In genomic region chr5:129778996-129779716, GRCm38 (mm10) we compare ENCODE assay signal across 8 mouse cellular contexts. TPM values are rescaled to one million over a fixed set of nuclear protein-coding genes. Genes with fewer than 3 reads are reported as not detected.
DNase-seq lines count a peak whose midpoint lies in the region; ATAC-seq and TF ChIP-seq lines count a peak whose summit lies in the region.

No protein-coding gene starts in this region.

- no peak overlapping the region for H3K27ac ChIP-seq in forebrain, embryonic 16.5 days (ENCODE audit: low read length)
- peak overlapping the region; percentile 81 for H3K27ac ChIP-seq in layer of hippocampus, adult 2 months

- peak overlapping the region; percentile 89 for H3K4me2 ChIP-seq in forebrain, embryonic 16.5 days (ENCODE audit: low read length)

- no peaks in the 10 kb centered on the region for H3K9me3 ChIP-seq in G1E (replicated peaks)
- no peaks in the 10 kb centered on the region for H3K9me3 ChIP-seq in forebrain, embryonic 16.5 days (ENCODE audit: control insufficient read depth, low read length)

- ATAC-seq in G1E (ENCODE audit: extremely low read depth, insufficient number of reproducible peaks, low FRiP score, poor library complexity, severe bottlenecking): peak; percentile 92
- peak; percentile 97 for ATAC-seq in forebrain, embryonic 16.5 days
- peak; percentile 33; the same call in 1 of the 2 replicates for ATAC-seq in neutrophil, adult 5-6 weeks (ENCODE audit: extremely low read depth, insufficient number of reproducible peaks, low FRiP score, poor library complexity, severe bottlenecking)

- peak overlapping the region; percentile 59 for H3K9ac ChIP-seq in forebrain, embryonic 16.5 days (replicated peaks; ENCODE audit: low read depth, low read length)

- WGBS in forebrain, embryonic 16.5 days: 1% methylated on average over 32 of the region's 32 CpGs
- 1% methylated on average over 32 of the region's 32 CpGs for WGBS in lung, adult 2 months

- no peak for TF ChIP-seq POLR2A in lung, adult 2 months (IDR thresholded peaks at IDR 0.05; ENCODE audit: borderline replicate concordance, extremely low read depth, low read depth, low read length)

- H3K4me1 ChIP-seq in G1E (ENCODE audit: insufficient read depth, low read depth, low read length): peaks cover 21% of the 10 kb centered on the region
- peaks cover 9% of the 10 kb centered on the region for H3K4me1 ChIP-seq in forebrain, embryonic 16.5 days (replicated peaks; ENCODE audit: control insufficient read depth, insufficient read depth, low read length)
- H3K4me1 ChIP-seq in lung, adult 2 months (ENCODE audit: control insufficient read depth, insufficient read depth, low read length): no peaks in the 10 kb centered on the region

- H3K36me3 ChIP-seq in G1E (replicated peaks): peaks cover 31% of the 10 kb centered on the region
- H3K36me3 ChIP-seq in forebrain, embryonic 16.5 days (ENCODE audit: control insufficient read depth, insufficient read depth): no peaks in the 10 kb centered on the region

- no peak for TF ChIP-seq CTCF in G1E (IDR thresholded peaks at IDR 0.05; ENCODE audit: low read depth, low read length)
- no peak for TF ChIP-seq CTCF in layer of hippocampus, adult 2 months (conservative IDR thresholded peaks at IDR 0.05)
- TF ChIP-seq CTCF in lung, adult 2 months (IDR thresholded peaks at IDR 0.05; ENCODE audit: insufficient read depth, low read length): no peak

- intact Hi-C loops in heart, postnatal 36 days (cut with DNase I): no loop called here

- peak; percentile 62 for DNase-seq in G1E (ENCODE audit: low spot score)
- DNase-seq in cerebellum, adult 18-20 months: peak; percentile 83
- DNase-seq in heart, postnatal 36 days: peak; percentile 80 to 81
- peak; percentile 82 to 85 for DNase-seq in layer of hippocampus, adult 2 months (ENCODE audit: low spot score in 2 of 2)
- peak; percentile 77 for DNase-seq in lung, adult 2 months
- peak; percentile 48 to 55 for DNase-seq in thymus, adult 18-20 months

- H3K4me3 ChIP-seq in G1E (ENCODE audit: low read depth, low read length): peak overlapping the region; percentile 81
- peak overlapping the region; percentile 53 for H3K4me3 ChIP-seq in forebrain, embryonic 16.5 days (replicated peaks; ENCODE audit: low read length)
- H3K4me3 ChIP-seq in layer of hippocampus, adult 2 months: peak overlapping the region; percentile 60
- peak overlapping the region; percentile 81 for H3K4me3 ChIP-seq in lung, adult 2 months (replicated peaks; ENCODE audit: extremely low read depth, low read depth, low read length)

- no peaks in the 10 kb centered on the region for H3K27me3 ChIP-seq in G1E (ENCODE audit: insufficient read depth, low read length)
- no peaks in the 10 kb centered on the region for H3K27me3 ChIP-seq in forebrain, embryonic 16.5 days (replicated peaks; ENCODE audit: control insufficient read depth, insufficient read depth, low read length)

RNA-seq across cellular contexts. Expression of gene Psph, which starts 8.1 kb away (rescaled TPM):
- 21.0 and 25.1 TPM in 2 replicates for total RNA-seq in G1E (2014; fragmentation: Nextera tagmentation)
- 17.9 and 22.2 TPM in 2 replicates for total RNA-seq in G1E (2017)
- 14.5 and 47.5 TPM in 2 replicates for polyA plus RNA-seq in G1E (2012)
- polyA plus RNA-seq in forebrain, embryonic 16.5 days (2015; fragmentation: Nextera tagmentation; extraction: Ambion mirVana): 42.3 and 42.9 TPM in 2 replicates
- total RNA-seq in heart, postnatal 36 days (2021): 10 to 100 TPM in 1 of 2 experiments, 1 to 10 TPM in 1; 7.8 to 12.9 TPM
- total RNA-seq in layer of hippocampus, adult 2 months (2021): 10 to 100 TPM; 27.7 to 28.5 TPM
- 12.9 and 13.5 TPM in 2 replicates for polyA plus RNA-seq in lung, adult 2 months (2012; rRNA removed)
- 8.3 and 11.2 TPM in 2 replicates for total RNA-seq in neutrophil, adult 5-6 weeks (2017)

RNA-seq across cellular contexts. Expression of gene Nipsnap2, which starts 54.3 kb away (rescaled TPM):
- total RNA-seq in G1E (2014; fragmentation: Nextera tagmentation): 76.7 and 101 TPM in 2 replicates
- 59.9 TPM in 2 replicates for total RNA-seq in G1E (2017)
- 41.5 and 56.0 TPM in 2 replicates for polyA plus RNA-seq in G1E (2012)
- polyA plus RNA-seq in forebrain, embryonic 16.5 days (2015; fragmentation: Nextera tagmentation; extraction: Ambion mirVana): 74.0 and 77.2 TPM in 2 replicates
- total RNA-seq in heart, postnatal 36 days (2021): 100 to 1,000 TPM; 766 to 842 TPM
- total RNA-seq in layer of hippocampus, adult 2 months (2021): 10 to 100 TPM; 81.2 to 81.8 TPM
- 37.6 and 51.5 TPM in 2 replicates for polyA plus RNA-seq in lung, adult 2 months (2012; rRNA removed)
- 27.0 and 29.1 TPM in 2 replicates for total RNA-seq in neutrophil, adult 5-6 weeks (2017)

Comparison
In these comparisons a context has a peak if more than half of its experiments do, and no peak if none do; other contexts are left out.
1. ATAC-seq: peak in every context shown above with its lines; median percentile 97 in forebrain, embryonic 16.5 days; 92 in G1E; 33 in neutrophil, adult 5-6 weeks.
2. RNA of gene Nipsnap2, which starts 54.3 kb away (total RNA-seq): 766 to 842 TPM in heart, postnatal 36 days; 81.2 to 81.8 TPM in layer of hippocampus, adult 2 months, 59.9 to 101 TPM in G1E and 27.0 to 29.1 TPM in neutrophil, adult 5-6 weeks; every median in the first group is over 4 times any median in the second.
3. Peak in every context shown above with its lines, with median percentiles within 50 percentile points of each other: DNase-seq and H3K4me3 ChIP-seq.